Mouse (Mus musculus) layer of hippocampus, adult 2 months (tissue): ENCODE data around the gene Enox1. TPM values are rescaled to one million over a fixed set of nuclear protein-coding genes. Genes with fewer than 3 reads are reported as not detected.
A peak's percentile ranks its signal among the peaks of the same experiment; 100 is the strongest.

Experiments
- DNase-seq, 2 experiments: peaks; one replicate each; pipeline ENCODE4 v3.0.0; 2022; ENCODE audit warnings: low spot score in 2 of 2
- H3K27ac ChIP-seq: fragments of 200-600 bp; 2 replicates; pipeline ENCODE4 v1.8.1; 2022
- H3K4me3 ChIP-seq: fragments of 200-600 bp; 2 replicates; pipeline ENCODE4 v1.8.1; 2022; ENCODE audit warnings: mild to moderate bottlenecking
- CTCF ChIP-seq: fragments of 200-600 bp; conservative IDR thresholded peaks from 2 replicates; pipeline ENCODE4 v1.8.1; 2022; ENCODE audit warnings: antibody characterized with exemption, mild to moderate bottlenecking, moderate library complexity
- total RNA-seq, 2 experiments: library from RNA; stranded (reverse); gene quantifications; 2 replicates each; pipeline ENCODE4 v1.2.3; 2021

The Enox1 gene
- total RNA-seq, 2 experiments from 2014 or later = 61.3 to 67.7 TPM

- peak in 1 of 2 experiments; percentile 63 for DNase-seq
- H3K27ac ChIP-seq = peak overlapping the region; percentile 74
- H3K4me3 ChIP-seq = no peak overlapping the region
- no peak for TF ChIP-seq CTCF
Observed at GRCm38 (mm10) chr14:77225346-77225745, 68.8 kb downstream of the Enox1 start.

- no peak for TF ChIP-seq CTCF
- H3K4me3 ChIP-seq = no peak overlapping the region
- no peak overlapping the region for H3K27ac ChIP-seq
- no peak for DNase-seq
Observed at GRCm38 (mm10) chr14:77238811-77239210, 82.2 kb downstream of the Enox1 start.

- no peak for TF ChIP-seq CTCF
- DNase-seq = no peak
- Histone ChIP-seq H3K4me3 (no peak overlapping the region), H3K27ac (peak overlapping the region; percentile 49)
Observed at GRCm38 (mm10) chr14:77239360-77239759, 82.8 kb downstream of the Enox1 start.

- Histone ChIP-seq H3K4me3 (no peak overlapping the region), H3K27ac (no peak overlapping the region)
- TF ChIP-seq CTCF = no peak
- no peak for DNase-seq
Observed at GRCm38 (mm10) chr14:77246977-77247376, 90.4 kb downstream of the Enox1 start.

- 0 out of 2 replicates have a peak overlapping the region, but pooled peaks have one; percentile 19 for H3K27ac ChIP-seq
- peak in 1 of 2 experiments; percentile 51 for DNase-seq
- H3K4me3 ChIP-seq = no peak overlapping the region
- TF ChIP-seq CTCF = no peak
Observed at GRCm38 (mm10) chr14:77248426-77248825, 91.9 kb downstream of the Enox1 start.

GRCm38 (mm10) chr14:77248946-77249345, 92.4 kb downstream of the Enox1 start:
- H3K4me3 ChIP-seq = no peak overlapping the region
- no peak for DNase-seq
- no peak for TF ChIP-seq CTCF
- H3K27ac ChIP-seq = 0 out of 2 replicates have a peak overlapping the region, but pooled peaks have one; percentile 7

GRCm38 (mm10) chr14:77250652-77251238, 94.2 kb downstream of the Enox1 start:
- TF ChIP-seq CTCF = no peak
- H3K27ac ChIP-seq = no peak overlapping the region
- DNase-seq = no peak
- no peak overlapping the region for H3K4me3 ChIP-seq

- peak overlapping the region; percentile 21; the same call in 1 of the 2 replicates for H3K27ac ChIP-seq
- TF ChIP-seq CTCF = no peak
- no peak for DNase-seq
- no peak overlapping the region for H3K4me3 ChIP-seq
Observed at GRCm38 (mm10) chr14:77255201-77255600, 98.6 kb downstream of the Enox1 start.

GRCm38 (mm10) chr14:77255711-77256110, 99.1 kb downstream of the Enox1 start:
- Histone ChIP-seq H3K4me3 (no peak overlapping the region), H3K27ac (peak overlapping the region; percentile 71)
- DNase-seq = no peak
- no peak for TF ChIP-seq CTCF

- peak overlapping the region; percentile 71 for H3K27ac ChIP-seq
- TF ChIP-seq CTCF = no peak
- DNase-seq = peak; percentile 32 to 50
- no peak overlapping the region for H3K4me3 ChIP-seq
Observed at GRCm38 (mm10) chr14:77256943-77257342, 100.4 kb downstream of the Enox1 start.

- DNase-seq = no peak
- Histone ChIP-seq H3K4me3 (no peak overlapping the region), H3K27ac (peak overlapping the region; percentile 71)
- no peak for TF ChIP-seq CTCF
Observed at GRCm38 (mm10) chr14:77257461-77257860, 100.9 kb downstream of the Enox1 start.

GRCm38 (mm10) chr14:77258186-77258585, 101.6 kb downstream of the Enox1 start:
- Histone ChIP-seq H3K27ac (peak overlapping the region; percentile 69), H3K4me3 (no peak overlapping the region)
- DNase-seq = no peak
- no peak for TF ChIP-seq CTCF

- Histone ChIP-seq H3K27ac (0 out of 2 replicates have a peak overlapping the region, but pooled peaks have one; percentile 1), H3K4me3 (no peak overlapping the region)
- no peak for TF ChIP-seq CTCF
- no peak for DNase-seq
Observed at GRCm38 (mm10) chr14:77259686-77260085, 103.1 kb downstream of the Enox1 start.

- Histone ChIP-seq H3K27ac (0 out of 2 replicates have a peak overlapping the region, but pooled peaks have one; percentile 1), H3K4me3 (no peak overlapping the region)
- no peak for TF ChIP-seq CTCF
- DNase-seq = no peak
Observed at GRCm38 (mm10) chr14:77260107-77260506, 103.5 kb downstream of the Enox1 start.
